Mouse (Mus musculus) right cerebral cortex, adult 2 months (tissue): Measurements from ENCODE around the gene Olfr1140.
A peak's percentile ranks its signal among the peaks of the same experiment; 100 is the strongest.

Experiments
- DNase-seq, 2 experiments: peaks; one replicate each; pipeline ENCODE4 v3.0.0; 2021 to 2022; ENCODE audit warnings: low spot score in 2 of 2

Olfr1140 gene

GRCm38 (mm10) chr2:87743452-87743851, at the start of gene Olfr1140:
Olfr1140 (plus strand) TSS chr2:87743752.
- DNase-seq = no peak

GRCm38 (mm10) chr2:87693847-87694246, 49.7 kb upstream of the Olfr1140 start, which contains the start of gene Olfr1136:
Olfr1136 (minus strand) TSS chr2:87693947.
- DNase-seq = no peak

GRCm38 (mm10) chr2:87713079-87713478, 30.5 kb upstream of the Olfr1140 start, which contains the start of gene Olfr1137:
Olfr1137 (minus strand) TSS chr2:87713179.
- no peak for DNase-seq

GRCm38 (mm10) chr2:87739878-87740277, 3.7 kb upstream of the Olfr1140 start, which contains the start of gene Olfr1138:
Olfr1138 (minus strand) TSS chr2:87739978.
- no peak for DNase-seq

- no peak for DNase-seq
Observed at GRCm38 (mm10) chr2:87753891-87754290, 10.3 kb downstream of the Olfr1140 start, which contains the start of gene Olfr1141. Olfr1141 (minus strand) TSS chr2:87753991.

- DNase-seq = peak; percentile 4 to 7
Observed at GRCm38 (mm10) chr2:87776143-87776542, 32.6 kb downstream of the Olfr1140 start.

- DNase-seq = no peak
Observed at GRCm38 (mm10) chr2:87779183-87779582, 35.6 kb downstream of the Olfr1140 start, which contains the start of gene Olfr152. Olfr152 (plus strand) TSS chr2:87779483.
